Mouse (Mus musculus) heart, embryonic 16.5 days (tissue): ENCODE measurements around the gene Wdtc1. TPM values are rescaled to one million over a fixed set of nuclear protein-coding genes. Genes with fewer than 3 reads are reported as not detected.
A peak's percentile ranks its signal among the peaks of the same experiment; 100 is the strongest.

Experiments used
- ATAC-seq: fragments of 200-750 bp; cut with Nextera tagmentation; replicated peaks from 2 replicates; pipeline ENCODE4 v1.8.0; 2017; ENCODE audit warnings: moderate number of reproducible peaks; ENCODE audit not compliant: insufficient read depth, low FRiP score; ENCODE audit errors: extremely low read depth
- H3K27ac ChIP-seq: fragments of 300-500 bp; sonication (generic); 2 replicates; pipeline ENCODE4 v1.5.1; 2014; ENCODE audit warnings: mild to moderate bottlenecking, low read length, control low read depth, moderate library complexity
- H3K27me3 ChIP-seq: fragments of 300-500 bp; sonication (generic); 2 replicates; pipeline ENCODE4 v1.6.1; 2014; ENCODE audit warnings: low read length, mixed read lengths; ENCODE audit not compliant: control insufficient read depth, insufficient read depth
- H3K36me3 ChIP-seq: fragments of 300-500 bp; sonication (generic); 2 replicates; pipeline ENCODE4 v1.6.1; 2014; ENCODE audit not compliant: control insufficient read depth, insufficient read depth
- H3K4me1 ChIP-seq: fragments of 300-500 bp; sonication (generic); 2 replicates; pipeline ENCODE4 v1.6.1; 2014; ENCODE audit warnings: low read length, mixed read lengths; ENCODE audit not compliant: control insufficient read depth, insufficient read depth
- H3K4me2 ChIP-seq: fragments of 300-500 bp; sonication (generic); 2 replicates; pipeline ENCODE4 v1.6.1; 2014; ENCODE audit warnings: low read depth, mild to moderate bottlenecking, control low read depth, low read length
- H3K4me3 ChIP-seq: fragments of 300-500 bp; sonication (generic); 2 replicates; pipeline ENCODE4 v1.5.1; 2014; ENCODE audit warnings: mild to moderate bottlenecking, control low read depth, low read length
- H3K9ac ChIP-seq: fragments of 300-500 bp; sonication (generic); 2 replicates; pipeline ENCODE4 v1.6.1; 2014; ENCODE audit warnings: low read length, control low read depth
- H3K9me3 ChIP-seq: fragments of 300-500 bp; sonication (generic); replicated peaks from 2 replicates; pipeline ENCODE4 v1.6.1; 2016; ENCODE audit warnings: low read length; ENCODE audit not compliant: control insufficient read depth
- WGBS: fragments of 180-500 bp; shearing (Covaris S2); extraction: QIAGEN DNeasy Blood & Tissue Kit; methylation state at CpG from one replicate; pipeline ENCODE4 v1.1.7; 2014; 5-methylcytosine and 5-hydroxymethylcytosine counted together
- polyA plus RNA-seq: library from polyadenylated mRNA; unstranded; fragments of >200 nt; fragmentation: Nextera tagmentation; extraction: Ambion mirVana; gene quantifications from 2 replicates; pipeline ENCODE4 v1.2.1, GENCODE M21; 2015

The Wdtc1 gene
- polyA plus RNA-seq, 1 experiment from 2014 or later: 13.7 TPM

- Histone ChIP-seq H3K27ac (no peak overlapping the region), H3K9ac (no peak overlapping the region), H3K27me3 (no peaks in the 10 kb centered on the region), H3K4me2 (no peak overlapping the region), H3K36me3 (no peaks in the 10 kb centered on the region), H3K4me3 (no peak overlapping the region), H3K4me1 (peaks cover 16% of the 10 kb centered on the region), H3K9me3 (no peaks in the 10 kb centered on the region)
- no peak for ATAC-seq
- WGBS: 66% methylated on average over 4 of the region's 4 CpGs
Measured at GRCm38 (mm10) chr4:133286476-133287077, 66.7 kb downstream of the Wdtc1 start.

- H3K9ac ChIP-seq: no peak overlapping the region
- H3K4me2 ChIP-seq: no peak overlapping the region
- H3K27me3 ChIP-seq: no peaks in the 10 kb centered on the region
- H3K4me1 ChIP-seq: peaks cover 19% of the 10 kb centered on the region
- no peak overlapping the region for H3K27ac ChIP-seq
- no peaks in the 10 kb centered on the region for H3K36me3 ChIP-seq
- H3K9me3 ChIP-seq: no peaks in the 10 kb centered on the region
- 33% methylated on average over 5 of the region's 5 CpGs for WGBS
- no peak for ATAC-seq
- no peak overlapping the region for H3K4me3 ChIP-seq
Measured at GRCm38 (mm10) chr4:133285950-133286349, 67.3 kb downstream of the Wdtc1 start.

GRCm38 (mm10) chr4:133285299-133285698 is 68.0 kb downstream of the Wdtc1 start:
- no peak overlapping the region for H3K4me2 ChIP-seq
- WGBS: 68% methylated on average over 3 of the region's 3 CpGs

GRCm38 (mm10) chr4:133282656-133283055 is 70.6 kb downstream of the Wdtc1 start:
- Histone ChIP-seq H3K4me3 (no peak overlapping the region), H3K27ac (no peak overlapping the region), H3K36me3 (no peaks in the 10 kb centered on the region), H3K9ac (peak overlapping the region; percentile 34; the same call in 1 of the 2 replicates), H3K4me1 (peaks cover 24% of the 10 kb centered on the region), H3K9me3 (no peaks in the 10 kb centered on the region), H3K27me3 (no peaks in the 10 kb centered on the region), H3K4me2 (no peak overlapping the region)
- ATAC-seq: no peak
- 30% methylated on average over 4 of the region's 4 CpGs for WGBS

More at GRCm38 (mm10) chr4:133285299-133285698, 68.0 kb downstream of the Wdtc1 start:
- H3K4me3 ChIP-seq: no peak overlapping the region
- H3K9ac ChIP-seq: no peak overlapping the region
- H3K9me3 ChIP-seq: no peaks in the 10 kb centered on the region
- ATAC-seq: no peak
- H3K27me3 ChIP-seq: no peaks in the 10 kb centered on the region
- H3K27ac ChIP-seq: no peak overlapping the region
- H3K36me3 ChIP-seq: no peaks in the 10 kb centered on the region
- peaks cover 19% of the 10 kb centered on the region for H3K4me1 ChIP-seq

- peak overlapping the region; percentile 41 for H3K27ac ChIP-seq
- WGBS: 23% methylated on average over 5 of the region's 5 CpGs
- no peaks in the 10 kb centered on the region for H3K36me3 ChIP-seq
- H3K4me1 ChIP-seq: peaks cover 24% of the 10 kb centered on the region
- H3K27me3 ChIP-seq: no peaks in the 10 kb centered on the region
- no peak for ATAC-seq
- H3K4me3 ChIP-seq: no peak overlapping the region
- H3K9me3 ChIP-seq: no peaks in the 10 kb centered on the region
- no peak overlapping the region for H3K9ac ChIP-seq
- no peak overlapping the region for H3K4me2 ChIP-seq
Measured at GRCm38 (mm10) chr4:133281951-133282481, 71.3 kb downstream of the Wdtc1 start.

- Histone ChIP-seq H3K36me3 (no peaks in the 10 kb centered on the region), H3K9ac (no peak overlapping the region), H3K4me1 (peaks cover 28% of the 10 kb centered on the region), H3K9me3 (no peaks in the 10 kb centered on the region), H3K27me3 (no peaks in the 10 kb centered on the region), H3K27ac (peak overlapping the region; percentile 41), H3K4me3 (no peak overlapping the region), H3K4me2 (no peak overlapping the region)
- no peak for ATAC-seq
- WGBS: 26% methylated on average over 7 of the region's 7 CpGs
Measured at GRCm38 (mm10) chr4:133281513-133281912, 71.8 kb downstream of the Wdtc1 start.

- no peaks in the 10 kb centered on the region for H3K9me3 ChIP-seq
- peaks cover 30% of the 10 kb centered on the region for H3K4me1 ChIP-seq
- peak overlapping the region; percentile 88 for H3K4me2 ChIP-seq
- H3K27me3 ChIP-seq: no peaks in the 10 kb centered on the region
- WGBS: 82% methylated on average over 3 of the region's 3 CpGs
- H3K4me3 ChIP-seq: no peak overlapping the region; the same call in 1 of the 2 replicates
- ATAC-seq: no peak
- no peak overlapping the region; the same call in 1 of the 2 replicates for H3K9ac ChIP-seq
- peak overlapping the region; percentile 86 for H3K27ac ChIP-seq
- no peaks in the 10 kb centered on the region; the same call in 1 of the 2 replicates for H3K36me3 ChIP-seq
Measured at GRCm38 (mm10) chr4:133278482-133278881, 74.8 kb downstream of the Wdtc1 start.

- Histone ChIP-seq H3K4me1 (peaks cover 30% of the 10 kb centered on the region), H3K4me2 (peak overlapping the region; percentile 88), H3K4me3 (peak overlapping the region; percentile 85), H3K36me3 (no peaks in the 10 kb centered on the region; the same call in 1 of the 2 replicates), H3K27me3 (no peaks in the 10 kb centered on the region), H3K9me3 (no peaks in the 10 kb centered on the region), H3K27ac (peak overlapping the region; percentile 86), H3K9ac (peak overlapping the region; percentile 89)
- ATAC-seq: no peak
- 19% methylated on average over 6 of the region's 6 CpGs for WGBS
Measured at GRCm38 (mm10) chr4:133278067-133278466, 75.2 kb downstream of the Wdtc1 start.
